Mouse (Mus musculus) CH12.LX (cell line): ENCODE measurements around the gene Adgra1.

Source experiments
- BHLHE40 ChIP-seq: IDR thresholded peaks from 2 replicates; pipeline ENCODE4 v1.6.1; 2011; ENCODE audit warnings: mild to moderate bottlenecking, low read depth, low read length, improper control_type of control experiment
- CTCF ChIP-seq, 2 experiments: IDR thresholded peaks in 1 of 2; conservative IDR thresholded peaks in 1 of 2; 2 replicates each; pipeline ENCODE4 v1.5.1; 2011 to 2012; ENCODE audit warnings: low read depth in 2 of 2, low read length in 2 of 2, improper control_type of control experiment in 1 of 2, inconsistent platforms in 1 of 2, mild to moderate bottlenecking in 1 of 2, moderate library complexity in 1 of 2
- POLR2A ChIP-seq: IDR thresholded peaks from 2 replicates; pipeline ENCODE4 v1.6.1; 2011; ENCODE audit warnings: low read depth, mild to moderate bottlenecking, improper control_type of control experiment, low read length
- POLR2AphosphoS2 ChIP-seq: IDR thresholded peaks from 2 replicates; pipeline ENCODE4 v1.6.1; 2011; ENCODE audit warnings: low read depth, low read length, improper control_type of control experiment

GRCm38 (mm10) chr7:139896796-139897195, 62.8 kb downstream of the Adgra1 start:
- TF ChIP-seq POLR2AphosphoS2 (no peak), CTCF (conservative IDR thresholded peaks at IDR 0.05 in 1 of 2, IDR thresholded peaks at IDR 0.05 in 1 of 2; ENCODE audit: low read depth in 2 of 2, low read length in 2 of 2) (no peak), BHLHE40 (no peak), POLR2A (no peak)
